Mouse (Mus musculus) adrenal gland, postnatal 14 days (tissue): ENCODE measurements around the gene Emc7. TPM values are rescaled to one million over a fixed set of nuclear protein-coding genes. Genes with fewer than 3 reads are reported as not detected.

ENCODE experiments used
- DNase-seq: peaks from one replicate; pipeline ENCODE4 v3.0.0; 2021; ENCODE audit warnings: mixed read lengths
- total RNA-seq: library from RNA; stranded (reverse); gene quantifications from 2 replicates; pipeline ENCODE4 v1.2.3, GENCODE M21; 2021

Emc7 gene
- total RNA-seq, 1 experiment from 2014 or later: 25.5 TPM

DNA sequence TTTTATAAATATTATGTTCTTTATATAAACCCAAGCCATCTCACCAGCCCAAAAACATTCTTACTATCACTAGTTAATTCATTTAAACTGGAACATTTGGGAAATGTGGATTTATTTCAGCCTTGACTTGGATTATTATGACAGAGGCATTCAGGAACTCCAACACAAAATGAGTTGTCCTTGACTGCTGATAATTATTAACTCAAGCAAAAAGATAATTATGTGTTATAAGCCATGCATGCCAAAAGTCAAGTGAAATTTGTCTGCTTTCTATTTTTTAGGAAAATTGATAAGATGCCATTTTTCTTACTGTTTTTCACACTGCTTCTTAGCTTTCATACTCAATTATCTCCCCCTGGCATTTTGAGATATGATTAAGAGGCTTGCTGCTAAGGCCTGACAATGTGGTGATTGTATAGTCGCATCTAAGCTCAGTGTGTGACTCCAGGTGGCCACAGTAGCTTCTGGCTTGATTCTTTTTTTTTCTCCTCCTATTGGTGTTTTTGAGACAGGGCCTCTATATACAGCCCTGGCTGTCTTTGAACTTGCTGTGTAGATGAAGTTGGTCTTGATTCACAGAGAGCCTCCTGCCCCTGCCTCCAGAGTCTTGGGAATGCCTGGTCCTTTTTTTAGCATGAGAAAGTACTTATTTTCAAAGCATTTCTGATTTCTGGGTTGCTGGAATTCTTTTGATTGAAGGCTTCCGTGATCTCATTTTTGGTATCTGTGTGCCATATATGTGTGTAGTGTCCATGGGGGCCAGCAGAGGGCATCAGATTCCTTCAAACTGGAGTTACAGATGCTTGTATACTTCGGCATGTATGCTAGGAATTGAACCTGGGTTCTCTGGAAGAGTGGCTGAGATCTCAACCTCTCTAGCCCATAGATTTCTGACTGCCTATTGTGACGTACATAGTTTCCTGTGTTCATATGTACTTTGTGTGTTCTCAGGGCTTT lies 66.0 kb downstream of the Emc7 start:
- DNase-seq: no peak

Other genes with a start within 250 kb of the Emc7 start
- 6.6 and 6.9 TPM in 2 replicates for gene Lpcat4, start 215.5 kb upstream of the Emc7 start, total RNA-seq
- gene Nutm1, start 195.7 kb upstream of the Emc7 start, total RNA-seq: not detected in 2 replicates
- gene Nop10, start 193.1 kb upstream of the Emc7 start, total RNA-seq: 128 and 139 TPM in 2 replicates
- 35.0 and 48.5 TPM in 2 replicates for gene Slc12a6, start 189.2 kb upstream of the Emc7 start, total RNA-seq
- not detected in 2 replicates for gene Gm21985, start 188.7 kb upstream of the Emc7 start, total RNA-seq
- 86.8 and 89.1 TPM in 2 replicates for gene Emc4, start 87.0 kb upstream of the Emc7 start, total RNA-seq
- gene Katnbl1, start 75.8 kb upstream of the Emc7 start, total RNA-seq: 12.3 and 12.4 TPM in 2 replicates
- not detected in 2 replicates for gene Chrm5, start 25.8 kb downstream of the Emc7 start, total RNA-seq
- gene Aven, start 38.0 kb downstream of the Emc7 start, total RNA-seq: 15.3 and 15.4 TPM in 2 replicates